Mouse (Mus musculus) frontal cortex, adult (tissue): Measurements from ENCODE around the gene E2f1.

Source experiments
- ATAC-seq: cut with Nextera tagmentation; 2 replicates; pipeline ENCODE4 v1.9.2; 2017; ENCODE audit warnings: mild to moderate bottlenecking, moderate library complexity, mixed read lengths; ENCODE audit not compliant: low TSS enrichment

E2f1 gene

DNA sequence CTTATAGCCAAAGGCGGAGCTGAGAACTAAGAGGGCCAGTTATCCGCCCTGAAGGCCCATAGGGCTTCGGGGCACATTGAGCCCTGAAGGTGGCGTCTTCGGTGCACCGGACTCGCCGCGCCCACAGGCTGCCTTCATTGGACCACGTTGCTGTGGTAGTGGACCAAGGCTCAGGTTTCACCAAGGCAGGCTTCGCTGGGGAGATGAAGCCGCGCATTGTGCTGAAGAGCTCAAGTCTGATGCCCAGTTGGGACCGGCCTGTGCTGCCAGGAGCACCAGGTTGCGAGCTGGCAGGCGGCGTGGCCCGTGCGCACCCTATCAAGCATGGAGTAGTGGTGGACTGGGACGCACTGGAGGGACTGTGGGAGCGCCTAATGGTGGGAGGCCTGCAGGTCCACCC is 17.8 kb downstream of the E2f1 start:
- no peak for ATAC-seq

GRCm38 (mm10) chr2:154551476-154551875 is 18.2 kb downstream of the E2f1 start, which contains the start of gene Actl10:
Actl10 (plus strand) TSS chr2:154551776.
- ATAC-seq = no peak

GRCm38 (mm10) chr2:154550937-154551336 is 18.8 kb downstream of the E2f1 start:
- ATAC-seq = no peak

DNA sequence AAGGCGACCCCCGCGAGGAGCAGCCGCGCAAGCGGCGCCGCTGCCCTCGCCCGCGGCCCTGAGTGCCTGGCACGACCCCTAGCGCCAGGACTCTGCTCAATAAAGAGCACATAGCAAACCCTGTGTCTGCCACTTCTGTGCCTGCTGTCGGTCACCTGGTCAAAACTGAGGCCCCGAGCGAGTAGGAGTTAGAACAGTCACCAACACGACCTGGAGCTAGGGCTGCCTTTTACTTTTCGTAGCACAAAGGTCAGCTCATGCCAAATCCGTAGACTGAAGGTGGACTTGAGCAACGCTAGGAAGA is 19.9 kb downstream of the E2f1 start:
- no peak for ATAC-seq

DNA sequence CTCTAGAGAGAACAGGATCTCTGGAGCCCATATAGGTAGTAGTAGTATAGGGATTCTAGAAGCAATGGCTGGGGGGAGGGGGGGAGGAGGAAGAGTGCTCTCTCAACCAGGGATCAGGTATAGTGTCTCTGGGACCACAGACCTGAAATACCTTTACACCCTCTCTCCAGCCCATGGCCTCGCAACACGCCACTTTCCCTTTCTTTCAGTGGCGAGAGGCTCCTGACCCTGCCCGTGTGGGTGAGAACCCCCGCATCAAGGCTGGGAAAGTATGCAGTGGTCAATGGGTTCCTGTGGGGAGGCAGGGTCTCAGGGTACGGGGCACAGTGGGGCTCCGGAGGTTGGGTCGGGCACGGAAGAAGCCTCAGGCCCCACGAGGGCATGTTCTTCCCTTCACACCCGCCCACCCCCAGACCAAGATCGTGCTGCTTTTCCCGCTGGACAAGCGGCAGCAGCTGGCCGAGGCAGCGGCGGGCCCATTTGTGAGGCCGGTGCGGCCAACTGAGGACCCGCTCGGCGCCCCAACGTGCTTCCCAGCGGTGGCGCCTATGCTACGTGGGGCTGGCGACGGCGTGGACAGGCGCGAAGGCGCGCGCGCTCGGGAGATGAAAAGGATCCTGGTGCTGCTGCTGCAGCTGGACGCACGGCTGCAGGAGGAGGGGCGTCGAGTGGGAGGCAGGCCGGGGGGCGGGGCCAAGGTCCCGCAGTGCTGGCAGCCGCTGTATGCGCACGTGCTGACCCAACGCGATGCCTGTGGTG is 20.4 kb downstream of the E2f1 start:
- ATAC-seq = peak; percentile 25

DNA sequence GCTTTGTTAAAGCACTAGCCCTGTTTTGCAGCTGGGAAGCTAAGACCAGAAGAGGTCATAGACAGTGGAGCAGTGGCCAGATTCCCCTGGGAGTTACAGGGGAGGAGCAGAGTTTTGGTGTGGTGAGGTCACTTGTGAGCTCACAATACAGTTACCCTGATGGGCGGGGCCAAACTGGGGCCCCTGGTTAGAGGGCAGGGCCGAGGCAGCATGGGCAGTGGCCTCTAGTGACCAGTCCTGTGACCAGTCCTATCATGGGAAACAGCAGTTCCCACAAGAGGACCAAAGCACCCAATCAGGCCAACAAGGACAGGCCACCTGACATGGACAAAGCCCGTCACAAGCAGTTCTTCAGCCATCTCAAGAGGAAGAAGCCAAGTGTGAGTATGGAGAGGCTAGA is 21.0 kb downstream of the E2f1 start:
- ATAC-seq = no peak

DNA sequence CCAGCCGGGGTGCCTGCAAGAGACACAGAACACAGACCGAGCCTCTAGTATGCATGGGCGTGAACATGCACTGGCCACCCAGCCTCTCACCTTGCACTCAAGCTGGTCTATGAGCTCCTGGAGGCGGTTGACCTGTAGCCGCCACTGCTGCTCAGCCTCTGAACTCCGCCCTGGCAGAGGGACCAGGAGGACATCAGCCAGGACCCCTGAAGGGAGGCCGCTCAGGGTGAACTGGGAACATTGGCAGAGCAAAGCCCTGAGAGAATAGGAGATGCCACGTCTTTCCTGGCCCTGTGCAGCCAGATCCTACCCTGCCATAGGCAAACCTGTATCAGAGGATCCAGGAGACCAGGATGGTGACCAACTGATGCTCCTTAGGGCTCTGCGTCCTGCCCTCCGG is 23.0 kb downstream of the E2f1 start, which contains the start of gene 1700003F12Rik:
1700003F12Rik (plus strand) TSS at position 375 of the 400 bp plus-strand sequence.
- no peak for ATAC-seq

DNA sequence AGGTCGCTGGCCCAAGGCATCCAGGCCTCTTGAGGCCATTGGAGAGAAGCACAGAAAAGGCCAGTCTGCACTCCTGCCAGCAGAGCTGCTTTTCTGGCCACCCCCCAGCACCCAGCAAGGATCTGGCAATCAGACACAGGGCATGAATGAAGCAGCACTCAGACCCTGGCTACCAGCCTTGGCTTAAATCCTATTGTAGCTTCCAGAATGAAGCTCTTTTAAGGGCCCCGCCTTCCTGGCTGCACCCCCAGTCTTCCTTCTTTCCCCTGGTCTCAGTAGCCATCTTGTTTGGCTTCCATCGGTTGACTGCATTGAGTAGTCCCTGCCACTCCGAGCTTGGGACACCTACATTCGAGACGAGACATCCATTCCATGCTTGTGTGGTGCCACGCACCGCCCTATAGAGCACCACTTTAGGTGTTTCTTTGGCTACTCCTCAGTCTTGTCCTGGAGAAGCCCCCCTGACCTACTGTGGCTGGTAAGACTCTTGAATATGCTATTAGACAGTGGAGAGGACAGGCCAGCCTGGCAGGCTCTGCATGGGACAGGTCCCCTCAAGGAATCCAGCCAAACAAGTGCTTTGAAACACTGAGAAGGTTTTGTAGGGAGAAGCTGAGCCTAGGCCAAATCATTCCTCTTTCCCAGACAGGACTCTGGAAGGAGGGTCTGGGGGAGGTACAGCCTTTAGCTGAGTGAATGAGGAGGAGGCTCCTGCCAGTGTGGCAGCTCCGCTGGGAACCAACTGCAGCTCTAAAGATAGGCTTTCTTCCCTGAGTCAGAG is 25.9 kb downstream of the E2f1 start:
- peak; percentile 56 for ATAC-seq

- no peak for ATAC-seq
These were observed 28.1 kb downstream of the E2f1 start for GRCm38 (mm10) chr2:154541630-154542029.

DNA sequence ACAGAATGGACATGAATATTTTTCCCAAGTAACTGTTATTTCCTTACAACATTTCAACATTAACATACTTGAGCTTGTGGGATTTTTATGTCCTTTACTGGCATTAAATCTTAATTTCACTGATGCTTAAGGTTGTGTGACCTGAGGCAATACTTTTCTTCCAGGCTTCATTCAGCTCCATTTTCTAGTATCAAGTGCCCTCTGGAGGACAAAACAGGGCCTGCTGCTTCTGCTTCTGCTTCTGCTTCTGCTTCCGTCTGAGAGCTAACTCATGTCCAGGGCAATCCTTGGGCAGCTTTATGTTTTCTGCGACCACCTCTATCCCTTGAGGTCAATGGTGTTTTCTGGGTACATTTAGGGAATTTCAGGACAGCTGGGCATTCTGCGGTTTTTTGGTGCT is 30.0 kb downstream of the E2f1 start:
- peak; percentile 26; the same call in 1 of the 2 replicates for ATAC-seq

DNA sequence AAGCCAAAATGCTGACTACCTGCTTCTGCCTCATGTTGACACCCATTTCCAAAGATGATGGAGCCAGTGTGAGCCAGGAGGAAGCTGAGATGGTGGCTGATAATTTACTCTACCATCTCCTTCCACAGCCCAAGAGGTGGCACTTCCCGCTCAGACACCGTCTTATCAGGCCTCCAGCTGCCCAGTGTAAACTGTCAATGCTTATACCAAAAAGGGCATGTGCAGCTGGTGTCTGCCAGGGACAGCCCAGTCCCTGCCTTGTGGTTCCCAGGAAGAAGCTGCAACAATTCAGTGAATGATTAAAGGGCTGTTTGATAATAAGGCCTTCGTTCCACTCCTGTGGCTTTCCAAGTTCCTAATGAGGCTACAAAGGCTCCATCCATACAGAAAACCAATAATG is 31.0 kb downstream of the E2f1 start:
- peak; percentile 5; the same call in 1 of the 2 replicates for ATAC-seq

DNA sequence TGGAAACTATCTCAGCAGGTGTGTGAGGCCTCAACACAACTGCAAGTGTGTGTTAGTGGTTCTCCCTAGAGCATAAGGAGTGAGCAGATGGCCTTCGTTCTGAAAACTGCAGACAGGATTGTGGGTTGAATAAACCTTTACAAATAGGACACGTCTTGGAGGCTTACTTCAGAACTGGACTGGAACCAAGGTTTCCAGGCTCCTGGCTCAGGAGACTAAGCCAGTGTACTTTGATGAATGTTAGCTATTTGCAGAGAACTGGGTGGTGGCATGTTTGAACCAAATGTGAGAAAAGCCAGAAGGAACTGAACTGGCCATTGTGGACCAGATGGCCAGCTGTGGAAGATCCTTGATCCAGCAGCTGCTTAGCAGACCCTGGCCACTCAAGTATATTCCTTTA is 31.4 kb downstream of the E2f1 start:
- peak; percentile 56 for ATAC-seq

DNA sequence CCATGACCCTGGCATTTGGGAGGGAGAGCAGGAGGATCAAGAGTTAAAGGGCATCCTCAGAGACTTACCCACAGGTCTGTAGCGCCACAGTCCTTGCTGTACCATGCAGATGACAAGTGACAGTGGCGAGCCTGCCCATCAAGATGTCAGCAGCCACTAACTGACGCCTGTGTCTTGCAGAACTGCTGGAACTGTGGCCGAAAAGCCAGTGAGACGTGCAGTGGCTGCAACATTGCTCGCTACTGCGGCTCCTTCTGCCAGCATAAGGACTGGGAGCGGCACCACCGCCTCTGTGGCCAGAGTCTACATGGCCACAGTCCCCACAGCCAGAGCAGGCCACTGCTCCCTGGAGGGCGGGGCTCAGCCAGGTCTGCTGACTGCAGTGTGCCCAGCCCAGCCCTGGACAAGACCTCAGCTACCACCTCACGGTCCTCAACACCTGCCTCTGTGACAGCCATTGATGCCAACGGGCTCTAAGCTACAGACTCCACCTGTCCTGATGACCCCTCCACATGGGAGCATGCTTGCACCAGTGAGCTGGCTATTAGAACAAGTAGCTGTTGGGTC is 34.9 kb downstream of the E2f1 start:
- ATAC-seq = no peak

GRCm38 (mm10) chr2:154532888-154533287 is 36.8 kb downstream of the E2f1 start:
- ATAC-seq = 0 out of 2 replicates have a peak, but pooled peaks have one; percentile 14

DNA sequence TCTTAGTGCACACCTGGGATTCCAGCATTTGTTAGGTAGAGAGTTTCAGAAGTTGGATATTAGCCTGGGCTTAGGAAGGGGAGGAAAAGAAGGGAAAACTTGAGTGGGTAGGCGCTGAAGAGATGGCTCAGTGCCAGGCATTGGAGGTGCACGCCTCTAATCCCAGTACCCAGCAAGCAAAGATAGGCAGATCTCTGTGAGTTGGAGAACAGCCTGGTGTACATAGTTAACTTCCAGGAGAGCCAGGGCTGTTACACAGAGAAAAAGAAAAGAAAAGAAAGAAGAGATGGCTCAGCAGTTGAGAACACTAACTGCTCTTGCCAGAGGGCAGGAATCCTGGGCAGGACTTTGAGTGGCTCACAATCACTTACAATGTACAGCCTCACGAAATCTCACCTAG is 43.2 kb downstream of the E2f1 start:
- ATAC-seq = no peak

GRCm38 (mm10) chr2:154525285-154525684 is 44.4 kb downstream of the E2f1 start:
- peak; percentile 88 for ATAC-seq

DNA sequence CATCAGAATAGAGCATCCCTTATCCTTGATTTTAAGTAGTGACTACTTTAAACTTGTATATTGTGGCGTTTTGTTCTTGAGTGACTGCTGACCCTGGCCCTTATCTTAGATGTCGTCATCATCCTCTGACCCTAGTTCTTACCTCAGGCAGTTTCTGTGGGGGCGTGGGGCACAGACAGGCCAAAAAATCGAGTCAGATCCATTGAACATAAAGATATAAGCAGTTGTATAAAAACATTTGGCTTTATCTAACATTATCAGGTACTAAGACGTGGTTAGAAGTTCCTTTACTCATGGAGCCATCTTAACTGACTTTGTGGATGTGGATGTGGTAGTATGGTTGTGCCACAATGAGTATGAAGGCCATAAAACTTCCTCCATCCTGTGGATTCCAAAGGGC is 47.4 kb downstream of the E2f1 start:
- ATAC-seq = no peak

DNA sequence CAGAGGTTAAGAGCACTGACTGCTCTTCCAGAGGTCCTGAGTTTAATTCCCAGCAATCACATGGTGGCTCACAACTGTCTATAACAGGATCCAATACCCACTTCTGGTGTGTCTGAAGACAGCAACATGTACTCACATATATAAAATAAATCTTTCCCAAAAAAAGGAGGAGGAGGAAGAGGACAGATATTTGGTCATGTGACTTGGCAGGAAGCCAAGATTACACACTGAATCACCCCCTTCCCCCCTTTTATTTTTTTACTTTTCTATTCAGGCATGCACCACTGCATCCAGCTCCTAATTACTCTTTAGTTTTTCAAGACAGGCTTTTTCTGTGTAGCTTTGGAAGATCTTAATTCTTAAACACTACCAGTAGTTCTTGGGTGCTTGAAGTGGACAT is 48.2 kb downstream of the E2f1 start:
- no peak for ATAC-seq

DNA sequence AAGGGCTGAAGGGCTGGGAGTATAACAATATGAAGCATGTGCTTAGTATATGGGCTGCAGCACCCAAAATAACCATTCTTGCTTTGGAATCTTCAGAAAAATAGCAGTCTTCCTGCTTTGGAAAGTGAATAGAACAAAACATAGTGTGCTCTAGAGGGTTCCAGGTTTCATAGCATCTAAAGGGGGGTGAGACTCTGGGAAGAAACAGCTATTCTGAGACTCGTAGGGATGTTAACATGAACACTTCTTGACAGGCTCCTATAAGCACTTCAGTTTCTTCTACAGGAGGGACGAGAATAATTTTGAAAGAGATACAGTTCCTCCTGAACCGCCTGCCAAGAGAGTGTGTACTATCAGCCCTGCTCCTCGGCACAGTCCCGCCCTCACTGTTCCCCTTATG is 52.3 kb downstream of the E2f1 start:
- ATAC-seq = peak; percentile 92

GRCm38 (mm10) chr2:154516944-154517343 is 52.7 kb downstream of the E2f1 start:
- no peak; the same call in 1 of the 2 replicates for ATAC-seq

GRCm38 (mm10) chr2:154510141-154510540 is 59.6 kb downstream of the E2f1 start:
- ATAC-seq = no peak
